Mouse (Mus musculus): ENCODE measurements at regions not wholly inside any gene's neighbourhood (a gene's known extent, or its start where the extent isn't known, plus 50 kb on each side); places are given as distances from the start of the nearest gene placed in this dataset.

DNA sequence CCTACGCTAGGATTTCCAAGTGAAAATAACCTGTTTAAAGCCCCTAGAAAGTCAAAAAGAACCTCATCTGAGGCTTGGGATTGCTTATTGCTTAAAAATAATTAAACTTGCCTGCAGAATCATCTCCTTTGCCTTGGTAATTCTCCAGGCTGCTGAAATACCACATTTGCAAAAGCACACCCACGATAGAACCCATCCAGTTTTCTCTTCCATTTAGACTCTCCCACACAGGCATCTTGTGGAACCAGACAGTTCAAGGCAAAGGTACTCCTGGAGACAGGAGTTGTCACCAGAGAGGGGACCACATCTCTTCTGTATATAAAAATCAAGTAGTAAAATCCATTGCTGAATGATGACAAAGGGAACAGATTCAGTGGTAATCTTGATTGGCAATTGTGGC lies 118.8 kb upstream of the Egfl6 start:
- H3K4me3 ChIP-seq, result no peak overlapping the region
- TF ChIP-seq CTCF (conservative IDR thresholded peaks at IDR 0.05), result no peak
- peak overlapping the region; percentile 79 for H3K27ac ChIP-seq
- peak in 1 of 2 experiments; percentile 41 for DNase-seq (ENCODE audit: low spot score in 2 of 2)

- no peak for TF ChIP-seq CTCF (conservative IDR thresholded peaks at IDR 0.05)
- Histone ChIP-seq H3K4me3 (no peak overlapping the region), H3K27ac (no peak overlapping the region)
- DNase-seq (ENCODE audit: low spot score in 2 of 2), result no peak
Measured at GRCm38 (mm10) chrX:166694219-166694618, 108.7 kb upstream of the Egfl6 start.

GRCm38 (mm10) chrX:166688779-166689178 lies 103.3 kb upstream of the Egfl6 start:
- no peak for TF ChIP-seq CTCF (conservative IDR thresholded peaks at IDR 0.05)
- Histone ChIP-seq H3K27ac (peak overlapping the region; percentile 10; the same call in 1 of the 2 replicates), H3K4me3 (no peak overlapping the region)
- peak; percentile 15 to 66 for DNase-seq (ENCODE audit: low spot score in 2 of 2)

- no peak for TF ChIP-seq CTCF (conservative IDR thresholded peaks at IDR 0.05)
- no peak for DNase-seq (ENCODE audit: low spot score in 2 of 2)
- Histone ChIP-seq H3K27ac (no peak overlapping the region), H3K4me3 (no peak overlapping the region)
Measured at GRCm38 (mm10) chrX:166673404-166673803, 87.9 kb upstream of the Egfl6 start.

GRCm38 (mm10) chrX:166672617-166673016 lies 87.1 kb upstream of the Egfl6 start:
- no peak overlapping the region for H3K27ac ChIP-seq
- H3K4me3 ChIP-seq, result no peak overlapping the region
- no peak for TF ChIP-seq CTCF (conservative IDR thresholded peaks at IDR 0.05)
- no peak for DNase-seq (ENCODE audit: low spot score in 2 of 2)

DNA sequence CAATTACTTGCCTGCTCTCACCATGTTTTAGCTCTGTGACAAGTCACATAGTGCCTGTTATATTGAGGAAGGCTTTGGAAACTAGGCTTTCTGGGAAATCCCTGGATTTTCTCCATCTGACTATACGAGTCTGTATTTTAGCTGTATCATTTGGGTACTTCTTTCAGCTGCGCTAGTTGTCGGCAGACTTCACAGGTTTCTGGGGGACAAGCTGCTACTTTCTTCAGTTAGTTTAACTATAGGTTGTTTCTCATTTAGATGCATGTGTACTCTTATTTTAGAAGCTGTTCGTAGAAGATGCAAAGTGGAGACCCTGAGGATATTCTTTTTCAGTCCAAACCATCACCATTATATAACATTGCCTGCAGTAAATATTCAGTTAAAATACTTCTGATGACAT lies 86.3 kb upstream of the Egfl6 start:
- Histone ChIP-seq H3K4me3 (no peak overlapping the region), H3K27ac (no peak overlapping the region)
- DNase-seq (ENCODE audit: low spot score in 2 of 2), result no peak
- no peak for TF ChIP-seq CTCF (conservative IDR thresholded peaks at IDR 0.05)

GRCm38 (mm10) chrX:166666304-166666703 lies 80.8 kb upstream of the Egfl6 start:
- no peak overlapping the region for H3K27ac ChIP-seq
- H3K4me3 ChIP-seq, result no peak overlapping the region

DNA sequence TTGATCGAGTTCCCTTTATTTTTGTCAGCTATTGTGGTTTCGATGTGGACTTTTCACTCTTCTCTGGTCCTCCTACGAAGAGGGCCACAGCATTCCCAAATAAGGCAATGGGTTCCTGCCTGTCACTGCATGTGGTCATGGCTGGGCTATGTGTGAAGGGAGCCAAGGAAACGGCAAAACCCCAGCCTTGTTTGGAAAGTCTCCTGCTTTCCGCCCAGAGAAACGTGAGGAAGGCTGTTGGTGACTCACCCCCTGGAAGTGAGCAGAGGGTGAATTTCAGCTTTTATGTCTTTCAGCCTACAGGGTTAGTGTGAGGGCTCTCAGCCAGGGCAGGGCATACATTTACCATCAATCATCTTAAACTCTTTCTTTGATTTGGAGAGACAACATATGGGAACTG lies 76.3 kb upstream of the Egfl6 start:
- DNase-seq (ENCODE audit: low spot score in 2 of 2), result peak; percentile 6 to 12
- Histone ChIP-seq H3K4me3 (no peak overlapping the region), H3K27ac (peak overlapping the region; percentile 93)
- TF ChIP-seq CTCF (conservative IDR thresholded peaks at IDR 0.05), result no peak

More at GRCm38 (mm10) chrX:166666304-166666703, 80.8 kb upstream of the Egfl6 start:
- no peak for DNase-seq (ENCODE audit: low spot score in 2 of 2)
- TF ChIP-seq CTCF (conservative IDR thresholded peaks at IDR 0.05), result no peak

DNA sequence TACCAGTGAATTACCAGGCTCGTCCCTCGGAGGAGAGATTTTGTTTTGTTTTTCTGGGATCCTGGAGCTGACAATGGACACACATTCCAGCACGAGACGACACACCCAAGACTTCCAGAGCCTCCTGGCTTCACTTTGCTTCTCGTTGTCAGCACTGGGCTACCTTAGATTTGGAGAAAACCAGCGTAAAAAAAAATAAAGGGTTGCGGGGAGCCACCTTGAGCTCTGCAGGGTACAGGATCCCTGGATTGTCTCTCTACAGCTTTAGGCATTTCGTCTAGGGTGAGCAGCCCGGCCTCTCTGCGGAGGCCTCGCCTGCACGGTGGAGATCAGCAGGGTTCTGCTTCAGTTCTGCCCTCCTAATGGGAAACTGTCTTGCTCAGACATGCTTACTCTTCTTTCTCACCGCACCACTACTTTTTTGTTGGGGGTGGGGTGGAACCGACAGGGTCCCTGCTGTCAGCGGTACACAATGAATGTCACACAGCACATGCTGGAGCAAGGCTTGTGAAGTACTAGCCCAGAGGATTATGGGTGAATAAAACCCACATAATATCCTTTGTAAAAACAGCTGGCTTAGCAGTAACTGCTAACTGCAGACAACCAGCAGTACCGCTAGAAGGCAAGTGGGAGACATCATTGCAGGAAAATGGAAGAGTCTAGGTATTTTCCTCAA lies 75.7 kb upstream of the Egfl6 start:
- peak; percentile 52 for TF ChIP-seq CTCF (conservative IDR thresholded peaks at IDR 0.05)
- Histone ChIP-seq H3K4me3 (peak overlapping the region; percentile 40), H3K27ac (peak overlapping the region; percentile 93)
- DNase-seq (ENCODE audit: low spot score in 2 of 2), result peak; percentile 23 to 37

- H3K27ac ChIP-seq, result peak overlapping the region; percentile 93
Measured at GRCm38 (mm10) chrX:166660715-166661042, 75.2 kb upstream of the Egfl6 start.

DNA sequence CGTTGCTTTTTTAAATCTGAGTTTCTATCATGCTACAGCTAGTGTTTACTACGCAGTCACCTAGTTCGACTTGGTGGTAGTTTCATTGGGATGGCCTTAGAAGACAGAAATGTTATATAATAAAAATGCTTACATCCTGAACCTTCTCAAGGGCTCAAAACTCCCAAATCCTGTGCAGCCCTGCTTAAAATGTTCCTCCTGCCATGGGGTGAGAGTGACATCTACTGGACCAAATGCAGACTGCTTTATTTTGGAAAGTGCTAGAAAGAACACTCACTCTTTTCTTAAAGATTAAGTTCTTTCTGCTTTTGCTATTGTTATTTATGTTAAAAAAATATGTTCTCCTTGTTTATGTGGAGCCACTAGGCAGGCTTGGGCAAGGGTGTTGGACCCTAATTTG lies 66.9 kb upstream of the Egfl6 start:
- peak; percentile 90 for TF ChIP-seq CTCF (conservative IDR thresholded peaks at IDR 0.05)
- Histone ChIP-seq H3K27ac (no peak overlapping the region), H3K4me3 (no peak overlapping the region)
- peak; percentile 10 to 16 for DNase-seq (ENCODE audit: low spot score in 2 of 2)

More at GRCm38 (mm10) chrX:166660715-166661042, 75.2 kb upstream of the Egfl6 start:
- peak; percentile 83 for TF ChIP-seq CTCF (conservative IDR thresholded peaks at IDR 0.05)
- no peak overlapping the region; the same call in 1 of the 2 replicates for H3K4me3 ChIP-seq
- DNase-seq (ENCODE audit: low spot score in 2 of 2), result peak in 1 of 2 experiments; percentile 67

- Histone ChIP-seq H3K27ac (no peak overlapping the region), H3K4me3 (no peak overlapping the region)
- no peak for DNase-seq (ENCODE audit: low spot score in 2 of 2)
- TF ChIP-seq CTCF (conservative IDR thresholded peaks at IDR 0.05), result no peak
Measured at GRCm38 (mm10) chrX:166645713-166646112, 60.2 kb upstream of the Egfl6 start.

- no peak for TF ChIP-seq CTCF (conservative IDR thresholded peaks at IDR 0.05)
- Histone ChIP-seq H3K4me3 (no peak overlapping the region), H3K27ac (no peak overlapping the region)
- no peak for DNase-seq (ENCODE audit: low spot score in 2 of 2)
Measured at GRCm38 (mm10) chrX:166641256-166641655, 55.7 kb upstream of the Egfl6 start.

- TF ChIP-seq CTCF (conservative IDR thresholded peaks at IDR 0.05), result no peak
- no peak for DNase-seq (ENCODE audit: low spot score in 2 of 2)
- Histone ChIP-seq H3K4me3 (no peak overlapping the region), H3K27ac (no peak overlapping the region)
Measured at GRCm38 (mm10) chrX:166640258-166640657, 54.7 kb upstream of the Egfl6 start.
